ENCODE assay signal across 8 mouse cellular contexts in genomic region chr7:43580526-43580925, GRCm38 (mm10). TPM values are rescaled to one million over a fixed set of nuclear protein-coding genes. Genes with fewer than 3 reads are reported as not detected.
DNase-seq lines count a peak whose midpoint lies in the region; ATAC-seq lines count a peak whose summit lies in the region.

No protein-coding gene starts in this region.

- no peaks in the 10 kb centered on the region for H3K27me3 ChIP-seq in neural tube, embryonic 11.5 days (ENCODE audit: control insufficient read depth, insufficient read depth, low read length)
- no peaks in the 10 kb centered on the region for H3K27me3 ChIP-seq in intestine, embryonic 15.5 days (replicated peaks)
- H3K27me3 ChIP-seq in midbrain, embryonic 15.5 days (replicated peaks), result no peaks in the 10 kb centered on the region

- peaks cover 7% of the 10 kb centered on the region for H3K36me3 ChIP-seq in neural tube, embryonic 11.5 days (ENCODE audit: control insufficient read depth, insufficient read depth, low read length)
- H3K36me3 ChIP-seq in intestine, embryonic 15.5 days, result peaks cover 16% of the 10 kb centered on the region
- H3K36me3 ChIP-seq in midbrain, embryonic 15.5 days (replicated peaks), result peaks cover 18% of the 10 kb centered on the region

- peaks cover 4% of the 10 kb centered on the region for H3K4me1 ChIP-seq in neural tube, embryonic 11.5 days (ENCODE audit: control insufficient read depth, insufficient read depth, low read length)
- peaks cover 6% of the 10 kb centered on the region for H3K4me1 ChIP-seq in intestine, embryonic 15.5 days (replicated peaks)
- H3K4me1 ChIP-seq in midbrain, embryonic 15.5 days, result peaks cover 27% of the 10 kb centered on the region

- H3K27ac ChIP-seq in neural tube, embryonic 11.5 days (ENCODE audit: low read depth, low read length), result peak overlapping the region; percentile 79; the same call in 1 of the 2 replicates
- no peak overlapping the region for H3K27ac ChIP-seq in intestine, embryonic 15.5 days
- H3K27ac ChIP-seq in midbrain, embryonic 15.5 days, result 0 out of 2 replicates have a peak overlapping the region, but pooled peaks have one; percentile 89

- no peaks in the 10 kb centered on the region for H3K9me3 ChIP-seq in neural tube, embryonic 11.5 days (ENCODE audit: control insufficient read depth, low read length)
- H3K9me3 ChIP-seq in intestine, embryonic 15.5 days, result no peaks in the 10 kb centered on the region
- H3K9me3 ChIP-seq in midbrain, embryonic 15.5 days, result no peaks in the 10 kb centered on the region

- H3K9ac ChIP-seq in neural tube, embryonic 11.5 days (ENCODE audit: low read length), result peak overlapping the region; percentile 74
- H3K9ac ChIP-seq in intestine, embryonic 15.5 days, result peak overlapping the region; percentile 63
- peak overlapping the region; percentile 76 for H3K9ac ChIP-seq in midbrain, embryonic 15.5 days

- H3K4me2 ChIP-seq in neural tube, embryonic 11.5 days (ENCODE audit: low read depth), result peak overlapping the region; percentile 55
- H3K4me2 ChIP-seq in intestine, embryonic 15.5 days (replicated peaks), result peak overlapping the region; percentile 72
- peak overlapping the region; percentile 69 for H3K4me2 ChIP-seq in midbrain, embryonic 15.5 days

- WGBS in neural tube, embryonic 11.5 days, result 78% methylated on average over 5 of the region's 5 CpGs
- WGBS in intestine, embryonic 15.5 days, result 59% methylated on average over 5 of the region's 5 CpGs
- WGBS in midbrain, embryonic 15.5 days, result 75% methylated on average over 5 of the region's 5 CpGs

- peak overlapping the region; percentile 65 for H3K4me3 ChIP-seq in neural tube, embryonic 11.5 days (ENCODE audit: low read depth, low read length)
- peak overlapping the region; percentile 65 for H3K4me3 ChIP-seq in intestine, embryonic 15.5 days (replicated peaks)
- peak overlapping the region; percentile 68 for H3K4me3 ChIP-seq in midbrain, embryonic 15.5 days

- peak; percentile 28 for DNase-seq in cerebellum, adult 11 months
- peak; percentile 19 for DNase-seq in neural tube, embryonic 11.5 days (ENCODE audit: low spot score)
- DNase-seq in neural tube, embryonic 10.5 days (ENCODE audit: extremely low spot score, low spot score), result no peak
- no peak for DNase-seq in urinary bladder, adult 2 months (ENCODE audit: low spot score)
- DNase-seq in adrenal gland, postnatal 25 days, result no peak

- ATAC-seq in cerebellum, adult (ENCODE audit: insufficient number of reproducible peaks, low FRiP score, low TSS enrichment), result no peak
- no peak for ATAC-seq in neural tube, embryonic 11.5 days (ENCODE audit: insufficient read depth, low FRiP score, low TSS enrichment)
- ATAC-seq in intestine, embryonic 15.5 days, result no peak
- no peak for ATAC-seq in midbrain, embryonic 15.5 days (replicated peaks)

RNA-seq across cellular contexts. Expression of gene Zfp719, which starts 1.1 kb away (rescaled TPM):
- 18.4 and 19.3 TPM in 2 replicates for polyA plus RNA-seq in neural tube, embryonic 11.5 days (2014; fragmentation: Nextera tagmentation; extraction: Ambion mirVana)
- polyA plus RNA-seq in intestine, embryonic 15.5 days (2015; fragmentation: Nextera tagmentation; extraction: Ambion mirVana), result 8.7 and 10.1 TPM in 2 replicates
- 14.6 and 15.3 TPM in 2 replicates for polyA plus RNA-seq in midbrain, embryonic 15.5 days (2015; fragmentation: Nextera tagmentation; extraction: Ambion mirVana)
- 6.8 and 7.1 TPM in 2 replicates for polyA plus RNA-seq in urinary bladder, adult 2 months (2012; rRNA removed)
- 16.2 and 17.5 TPM in 2 replicates for total RNA-seq in adrenal gland, postnatal 25 days (2021)

RNA-seq across cellular contexts. Expression of gene Zfp658, which starts 18.5 kb away (rescaled TPM):
- 7.7 and 8.9 TPM in 2 replicates for polyA plus RNA-seq in neural tube, embryonic 11.5 days (2014; fragmentation: Nextera tagmentation; extraction: Ambion mirVana)
- polyA plus RNA-seq in intestine, embryonic 15.5 days (2015; fragmentation: Nextera tagmentation; extraction: Ambion mirVana), result 2.7 and 2.8 TPM in 2 replicates
- polyA plus RNA-seq in midbrain, embryonic 15.5 days (2015; fragmentation: Nextera tagmentation; extraction: Ambion mirVana), result 9.5 and 10.4 TPM in 2 replicates
- polyA plus RNA-seq in urinary bladder, adult 2 months (2012; rRNA removed), result 4.0 and 4.3 TPM in 2 replicates
- 2.8 and 3.1 TPM in 2 replicates for total RNA-seq in adrenal gland, postnatal 25 days (2021)

RNA-seq across cellular contexts. Expression of gene Zfp819, which starts 26.4 kb away (rescaled TPM):
- polyA plus RNA-seq in neural tube, embryonic 11.5 days (2014; fragmentation: Nextera tagmentation; extraction: Ambion mirVana), result 0.25 and 0.64 TPM in 2 replicates
- polyA plus RNA-seq in intestine, embryonic 15.5 days (2015; fragmentation: Nextera tagmentation; extraction: Ambion mirVana), result 0.09 TPM in 2 replicates
- 0.33 and 0.43 TPM in 2 replicates for polyA plus RNA-seq in midbrain, embryonic 15.5 days (2015; fragmentation: Nextera tagmentation; extraction: Ambion mirVana)
- polyA plus RNA-seq in urinary bladder, adult 2 months (2012; rRNA removed), result 0.03 TPM in 1 of 2 replicates, not detected in the other
- total RNA-seq in adrenal gland, postnatal 25 days (2021), result not detected in 2 replicates

RNA-seq across cellular contexts. Expression of gene Cd33, which starts 36.3 kb away (rescaled TPM):
- polyA plus RNA-seq in neural tube, embryonic 11.5 days (2014; fragmentation: Nextera tagmentation; extraction: Ambion mirVana), result 1.2 and 1.3 TPM in 2 replicates
- 1.8 and 1.9 TPM in 2 replicates for polyA plus RNA-seq in intestine, embryonic 15.5 days (2015; fragmentation: Nextera tagmentation; extraction: Ambion mirVana)
- polyA plus RNA-seq in midbrain, embryonic 15.5 days (2015; fragmentation: Nextera tagmentation; extraction: Ambion mirVana), result 0.41 and 0.95 TPM in 2 replicates
- 5.9 and 7.2 TPM in 2 replicates for polyA plus RNA-seq in urinary bladder, adult 2 months (2012; rRNA removed)
- total RNA-seq in adrenal gland, postnatal 25 days (2021), result 1.2 and 2.4 TPM in 2 replicates

RNA-seq across cellular contexts. Expression of gene Ceacam18, which starts 54.0 kb away (rescaled TPM):
- not detected in 2 replicates for polyA plus RNA-seq in neural tube, embryonic 11.5 days (2014; fragmentation: Nextera tagmentation; extraction: Ambion mirVana)
- polyA plus RNA-seq in intestine, embryonic 15.5 days (2015; fragmentation: Nextera tagmentation; extraction: Ambion mirVana), result 4.7 and 5.2 TPM in 2 replicates
- not detected in 2 replicates for polyA plus RNA-seq in midbrain, embryonic 15.5 days (2015; fragmentation: Nextera tagmentation; extraction: Ambion mirVana)
- not detected in 2 replicates for polyA plus RNA-seq in urinary bladder, adult 2 months (2012; rRNA removed)
- not detected in 2 replicates for total RNA-seq in adrenal gland, postnatal 25 days (2021)

Comparison
In these comparisons a context has a peak if more than half of its experiments do, and no peak if none do; other contexts are left out.
1. DNase-seq: peak in cerebellum, adult 11 months (single experiment) and neural tube, embryonic 11.5 days (single experiment); none in neural tube, embryonic 10.5 days (single experiment), urinary bladder, adult 2 months (single experiment) and adrenal gland, postnatal 25 days (single experiment).
2. Peak in every context shown above with its lines, with median percentiles within 50 percentile points of each other: H3K4me2 ChIP-seq, H3K4me3 ChIP-seq and H3K9ac ChIP-seq.